Mouse (Mus musculus): ENCODE data around the gene Dph6. TPM values are rescaled to one million over a fixed set of nuclear protein-coding genes. Genes with fewer than 3 reads are reported as not detected.

Dph6 gene
- polyA plus RNA-seq, 1 experiment = 10.6 TPM

DNA sequence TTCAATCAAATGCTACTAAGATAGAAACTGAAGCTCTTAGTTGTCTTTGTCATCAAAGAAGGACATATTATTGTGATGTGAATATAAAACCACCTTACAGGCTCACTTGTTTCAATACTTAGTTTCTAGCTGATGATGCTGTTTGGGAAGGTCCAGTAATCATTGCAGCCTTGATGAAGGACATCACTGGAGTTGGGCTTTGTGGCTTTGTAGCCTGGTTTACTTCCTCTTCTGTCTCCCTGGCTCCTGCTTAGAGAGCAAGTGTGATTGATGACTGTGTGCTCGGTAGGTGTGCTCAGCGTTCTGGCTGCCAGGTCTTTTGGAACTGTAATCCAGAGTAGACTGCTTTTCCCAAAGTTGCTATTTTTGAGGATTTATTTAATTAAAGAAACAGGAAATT lies 55.0 kb downstream of the Dph6 start:
- Histone ChIP-seq H3K4me3 (ENCODE audit: insufficient read depth, poor library complexity, severe bottlenecking) (no peak overlapping the region), H3K79me3 (ENCODE audit: low read depth) (no peaks in the 10 kb centered on the region), H3ac (ENCODE audit: control insufficient read depth, insufficient read length, low read depth) (no peak overlapping the region), H3K36me3 (ENCODE audit: control insufficient read depth, insufficient read depth) (no peaks in the 10 kb centered on the region), H3K27me3 (ENCODE audit: control insufficient read depth, insufficient read depth, insufficient read length) (no peaks in the 10 kb centered on the region), H3K79me2 (ENCODE audit: control insufficient read depth, insufficient read depth) (no peaks in the 10 kb centered on the region)
- TF ChIP-seq USF1 (IDR thresholded peaks at IDR 0.05; ENCODE audit: low read depth) (no peak), MAX (IDR thresholded peaks at IDR 0.05) (no peak), CEBPB (IDR thresholded peaks at IDR 0.05; ENCODE audit: low read depth) (no peak), MYOG (IDR thresholded peaks at IDR 0.05; ENCODE audit: control insufficient read depth, extremely low read depth, insufficient read length) (no peak)

DNA sequence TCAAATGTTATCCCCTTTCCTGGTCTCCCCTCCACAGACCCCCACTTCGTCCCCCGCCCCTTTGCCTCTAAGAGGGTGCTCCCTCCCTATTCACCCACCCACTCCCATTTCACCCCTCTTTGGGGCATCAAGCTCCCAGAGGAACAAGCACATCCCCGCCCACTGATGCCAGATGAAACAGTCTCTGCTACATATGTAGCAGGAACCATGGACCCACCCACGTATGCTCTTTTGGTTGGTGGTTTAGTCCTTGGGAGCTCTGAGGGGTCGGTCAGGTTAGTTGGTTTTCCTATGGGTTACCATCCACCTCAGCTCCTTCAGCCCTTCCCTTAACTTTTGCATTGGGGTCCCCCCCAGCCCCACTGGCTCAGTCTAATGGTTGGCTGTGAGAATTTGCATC lies 61.4 kb downstream of the Dph6 start:
- no peaks in the 10 kb centered on the region for H3K79me3 ChIP-seq (ENCODE audit: low read depth)
- no peaks in the 10 kb centered on the region for H3K36me3 ChIP-seq (ENCODE audit: control insufficient read depth, insufficient read depth)
- H3ac ChIP-seq (ENCODE audit: control insufficient read depth, insufficient read length, low read depth) = no peak overlapping the region
- H3K79me2 ChIP-seq (ENCODE audit: control insufficient read depth, insufficient read depth) = no peaks in the 10 kb centered on the region
- TF ChIP-seq CEBPB (IDR thresholded peaks at IDR 0.05; ENCODE audit: low read depth) (no peak), MYOD1 (IDR thresholded peaks at IDR 0.05; ENCODE audit: control insufficient read depth, insufficient read length, low read depth) (no peak), USF1 (IDR thresholded peaks at IDR 0.05; ENCODE audit: low read depth) (no peak), CTCF (IDR thresholded peaks at IDR 0.05; ENCODE audit: control insufficient read depth, insufficient read depth, insufficient read length) (no peak), FOSL1 (IDR thresholded peaks at IDR 0.05; ENCODE audit: insufficient read depth, low read length, poor library complexity, severe bottlenecking) (no peak), MAX (IDR thresholded peaks at IDR 0.05) (no peak), MYOG (IDR thresholded peaks at IDR 0.05; ENCODE audit: control insufficient read depth, extremely low read depth, insufficient read length) (no peak)
- H3K27me3 ChIP-seq (ENCODE audit: control insufficient read depth, insufficient read depth, insufficient read length) = no peaks in the 10 kb centered on the region
- H3K4me3 ChIP-seq (ENCODE audit: insufficient read depth, poor library complexity, severe bottlenecking) = no peak overlapping the region

DNA sequence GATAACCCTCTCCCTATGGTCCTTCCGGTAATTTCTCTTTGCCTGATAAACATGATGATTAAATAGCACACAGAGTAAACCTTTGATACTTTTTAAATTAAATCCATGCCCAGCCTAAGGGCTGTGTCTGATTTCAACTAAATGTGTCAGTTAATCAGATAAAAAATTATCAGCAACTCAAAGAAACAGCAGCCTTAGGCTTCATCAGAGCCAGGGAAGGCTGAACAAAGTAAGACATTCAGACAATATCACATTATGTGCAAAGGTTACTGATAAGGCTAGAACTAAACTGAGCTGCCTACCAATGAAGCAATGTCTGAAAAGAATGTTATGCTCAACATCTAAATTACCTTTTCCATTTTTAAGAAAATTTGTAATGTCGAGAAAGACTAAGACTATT lies 74.0 kb downstream of the Dph6 start:
- H3K79me3 ChIP-seq (ENCODE audit: low read depth) = no peaks in the 10 kb centered on the region
- no peaks in the 10 kb centered on the region for H3K36me3 ChIP-seq (ENCODE audit: control insufficient read depth, insufficient read depth)
- H3ac ChIP-seq (ENCODE audit: control insufficient read depth, insufficient read length, low read depth) = no peak overlapping the region
- H3K27me3 ChIP-seq (ENCODE audit: control insufficient read depth, insufficient read depth, insufficient read length) = no peaks in the 10 kb centered on the region
- no peak for TF ChIP-seq CTCF (IDR thresholded peaks at IDR 0.05; ENCODE audit: control insufficient read depth, insufficient read depth, insufficient read length)
- no peak overlapping the region for H3K4me3 ChIP-seq (ENCODE audit: insufficient read depth, poor library complexity, severe bottlenecking)
- H3K79me2 ChIP-seq (ENCODE audit: control insufficient read depth, insufficient read depth) = no peaks in the 10 kb centered on the region

DNA sequence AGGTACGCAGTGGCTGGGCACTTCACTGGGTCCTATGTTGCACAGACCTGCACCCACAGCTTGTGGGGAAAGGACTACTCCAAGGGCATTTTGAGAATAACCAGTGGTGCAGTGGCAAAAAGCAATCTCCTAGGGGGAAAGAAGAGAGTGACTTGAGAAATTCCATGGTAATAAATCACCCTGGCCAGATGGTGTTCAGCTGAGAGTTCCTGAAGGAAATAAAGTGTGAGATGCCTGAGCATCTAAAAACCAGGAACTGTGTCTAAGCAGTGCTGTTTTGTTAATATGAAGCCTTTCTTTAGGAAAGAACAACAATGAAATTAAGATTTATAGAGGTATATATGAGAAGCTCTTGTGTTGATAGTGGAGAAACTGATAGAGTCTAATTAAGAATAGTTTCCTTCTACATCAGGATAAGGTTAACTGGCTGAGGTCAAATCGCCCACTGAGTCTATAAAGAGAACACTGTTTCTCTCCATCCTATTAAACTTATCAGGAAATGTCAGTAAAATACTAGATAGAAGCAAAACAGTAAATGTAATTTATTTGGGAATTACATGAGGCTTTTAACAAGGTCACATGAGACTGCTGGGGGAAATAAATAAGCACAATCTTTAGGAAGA lies 111.7 kb downstream of the Dph6 start:
- Histone ChIP-seq H3K27me3 (ENCODE audit: control insufficient read depth, insufficient read depth, insufficient read length) (no peaks in the 10 kb centered on the region), H3K36me3 (ENCODE audit: control insufficient read depth, insufficient read depth) (no peaks in the 10 kb centered on the region), H3ac (ENCODE audit: control insufficient read depth, insufficient read length, low read depth) (no peak overlapping the region), H3K79me2 (ENCODE audit: control insufficient read depth, insufficient read depth) (no peaks in the 10 kb centered on the region), H3K79me3 (ENCODE audit: low read depth) (no peaks in the 10 kb centered on the region), H3K4me3 (ENCODE audit: insufficient read depth, poor library complexity, severe bottlenecking) (no peak overlapping the region)
- TF ChIP-seq CTCF (IDR thresholded peaks at IDR 0.05; ENCODE audit: control insufficient read depth, insufficient read depth, insufficient read length) (no peak), USF1 (IDR thresholded peaks at IDR 0.05; ENCODE audit: low read depth) (no peak), MAX (IDR thresholded peaks at IDR 0.05) (no peak), FOSL1 (IDR thresholded peaks at IDR 0.05; ENCODE audit: insufficient read depth, low read length, poor library complexity, severe bottlenecking) (no peak), CEBPB (IDR thresholded peaks at IDR 0.05; ENCODE audit: low read depth) (no peak), MYOD1 (IDR thresholded peaks at IDR 0.05; ENCODE audit: control insufficient read depth, insufficient read length, low read depth) (no peak), MYOG (IDR thresholded peaks at IDR 0.05; ENCODE audit: control insufficient read depth, extremely low read depth, insufficient read length) (no peak)

DNA sequence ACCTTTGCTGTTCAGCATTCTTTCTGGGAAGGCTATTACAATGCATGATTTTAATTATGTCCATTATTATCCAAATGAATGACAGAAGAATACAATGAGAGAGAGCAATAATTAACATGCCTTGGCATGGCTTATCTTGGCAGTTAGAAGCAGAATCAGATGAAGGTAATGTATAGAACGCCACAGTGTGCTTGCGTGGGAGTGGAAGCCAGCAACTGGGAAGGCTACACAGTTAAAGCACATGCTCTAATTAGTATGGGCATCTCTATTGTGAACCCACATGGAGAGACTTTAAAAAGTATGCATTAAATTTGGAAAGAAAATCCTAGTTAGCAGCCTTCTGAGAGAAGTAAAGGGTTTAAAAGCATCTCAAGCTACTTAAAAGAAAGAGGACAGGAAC lies 112.4 kb downstream of the Dph6 start:
- H3K79me3 ChIP-seq (ENCODE audit: low read depth) = no peaks in the 10 kb centered on the region
- H3K27me3 ChIP-seq (ENCODE audit: control insufficient read depth, insufficient read depth, insufficient read length) = no peaks in the 10 kb centered on the region
- TF ChIP-seq MAX (IDR thresholded peaks at IDR 0.05) (no peak), CEBPB (IDR thresholded peaks at IDR 0.05; ENCODE audit: low read depth) (no peak), MYOD1 (IDR thresholded peaks at IDR 0.05; ENCODE audit: control insufficient read depth, insufficient read length, low read depth) (no peak), FOSL1 (IDR thresholded peaks at IDR 0.05; ENCODE audit: insufficient read depth, low read length, poor library complexity, severe bottlenecking) (no peak), MYOG (IDR thresholded peaks at IDR 0.05; ENCODE audit: control insufficient read depth, extremely low read depth, insufficient read length) (no peak), USF1 (IDR thresholded peaks at IDR 0.05; ENCODE audit: low read depth) (no peak), CTCF (IDR thresholded peaks at IDR 0.05; ENCODE audit: control insufficient read depth, insufficient read depth, insufficient read length) (no peak)

DNA sequence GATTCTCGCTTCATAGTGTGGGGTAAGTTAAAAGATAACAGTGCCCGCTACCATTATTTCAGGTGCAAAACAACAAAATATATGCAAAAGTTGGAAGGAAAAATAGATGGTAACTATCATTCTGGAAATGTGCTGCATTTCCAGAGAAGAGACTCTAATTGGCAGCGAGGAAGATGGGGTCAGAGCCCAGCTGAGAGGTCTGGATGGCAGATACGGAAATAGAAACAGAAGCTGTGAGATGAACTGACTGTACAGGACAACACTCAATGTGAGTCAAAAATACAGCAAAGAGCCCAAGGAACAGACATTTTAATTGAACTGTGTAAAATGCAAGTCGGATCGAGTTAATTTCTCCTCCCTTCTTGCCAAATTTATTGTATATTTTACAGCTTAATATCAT lies 114.3 kb downstream of the Dph6 start:
- Histone ChIP-seq H3ac (ENCODE audit: control insufficient read depth, insufficient read length, low read depth) (no peak overlapping the region), H3K36me3 (ENCODE audit: control insufficient read depth, insufficient read depth) (no peaks in the 10 kb centered on the region), H3K79me2 (ENCODE audit: control insufficient read depth, insufficient read depth) (no peaks in the 10 kb centered on the region), H3K79me3 (ENCODE audit: low read depth) (no peaks in the 10 kb centered on the region), H3K4me3 (ENCODE audit: insufficient read depth, poor library complexity, severe bottlenecking) (no peak overlapping the region), H3K27me3 (ENCODE audit: control insufficient read depth, insufficient read depth, insufficient read length) (no peaks in the 10 kb centered on the region)
- TF ChIP-seq FOSL1 (IDR thresholded peaks at IDR 0.05; ENCODE audit: insufficient read depth, low read length, poor library complexity, severe bottlenecking) (no peak), MAX (IDR thresholded peaks at IDR 0.05) (no peak), USF1 (IDR thresholded peaks at IDR 0.05; ENCODE audit: low read depth) (no peak), MYOG (IDR thresholded peaks at IDR 0.05; ENCODE audit: control insufficient read depth, extremely low read depth, insufficient read length) (no peak), CTCF (IDR thresholded peaks at IDR 0.05; ENCODE audit: control insufficient read depth, insufficient read depth, insufficient read length) (no peak), MYOD1 (IDR thresholded peaks at IDR 0.05; ENCODE audit: control insufficient read depth, insufficient read length, low read depth) (no peak), CEBPB (IDR thresholded peaks at IDR 0.05; ENCODE audit: low read depth) (no peak)

More for the DNA sequence above, 112.4 kb downstream of the Dph6 start:
- Histone ChIP-seq H3ac (ENCODE audit: control insufficient read depth, insufficient read length, low read depth) (no peak overlapping the region), H3K4me3 (ENCODE audit: insufficient read depth, poor library complexity, severe bottlenecking) (no peak overlapping the region), H3K79me2 (ENCODE audit: control insufficient read depth, insufficient read depth) (no peaks in the 10 kb centered on the region), H3K36me3 (ENCODE audit: control insufficient read depth, insufficient read depth) (no peaks in the 10 kb centered on the region)

Measured in C2C12 (cell line).